Mouse (Mus musculus): ENCODE measurements around the gene Fbxo34.
"Not testable (repeated sequence)": the region's sequence is repeated elsewhere in the genome, so short reads cannot be mapped to it uniquely, and the experiment has no call there.

Fbxo34 gene

DNA sequence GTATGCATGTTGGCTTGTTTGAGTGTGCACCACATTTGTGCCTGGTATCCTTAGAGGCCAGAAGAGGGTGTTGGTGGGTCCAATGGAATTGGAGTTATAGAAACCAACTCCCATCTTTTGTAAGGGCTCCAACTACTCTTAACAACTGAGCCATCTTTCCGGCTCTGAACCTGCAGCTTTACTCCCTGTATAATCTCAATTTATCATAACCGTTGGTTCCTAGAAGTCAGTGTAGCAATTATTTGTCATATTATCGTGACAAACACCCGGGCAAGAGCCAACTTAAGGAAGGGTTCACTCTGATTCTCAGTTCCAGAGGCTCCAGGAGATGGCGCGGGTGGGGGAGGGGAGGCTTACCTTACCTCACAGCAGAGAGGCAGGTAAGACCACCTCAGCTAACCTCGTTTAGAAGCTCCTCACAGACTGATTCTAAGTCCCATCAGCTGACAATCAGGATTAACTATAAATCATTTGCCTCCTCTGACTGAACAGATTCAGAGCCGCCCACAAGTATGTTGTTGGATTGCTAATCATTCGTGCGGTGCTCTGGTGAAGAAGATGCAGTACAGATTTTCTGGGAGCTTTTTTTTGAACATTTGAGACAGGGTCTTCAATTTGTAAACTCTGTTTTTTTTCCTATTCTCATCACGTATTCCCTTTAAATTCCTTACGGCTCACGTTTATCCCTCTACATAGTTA is 70.7 kb downstream of the Fbxo34 start:
- DNase-seq (ENCODE audit: low read depth, low spot score): no peak
- no peaks in the 10 kb centered on the region for H3K36me3 ChIP-seq (ENCODE audit: control insufficient read depth, insufficient read depth, low read length, poor library complexity, severe bottlenecking)

GRCm38 (mm10) chr14:47521609-47522008 is 71.4 kb downstream of the Fbxo34 start:
- Histone ChIP-seq H3K27me3 (ENCODE audit: control insufficient read depth, insufficient read depth, low read length, poor library complexity, severe bottlenecking) (no peaks in the 10 kb centered on the region), H3K36me3 (ENCODE audit: control insufficient read depth, insufficient read depth, low read length, poor library complexity, severe bottlenecking) (no peaks in the 10 kb centered on the region)
- DNase-seq (ENCODE audit: low read depth, low spot score): no peak

More for the DNA sequence above, 70.7 kb downstream of the Fbxo34 start:
- no peaks in the 10 kb centered on the region for H3K27me3 ChIP-seq (ENCODE audit: control insufficient read depth, insufficient read depth, low read length, poor library complexity, severe bottlenecking)

GRCm38 (mm10) chr14:47522301-47522700 is 72.1 kb downstream of the Fbxo34 start:
- no peak for DNase-seq (ENCODE audit: low read depth, low spot score)
- Histone ChIP-seq H3K27me3 (ENCODE audit: control insufficient read depth, insufficient read depth, low read length, poor library complexity, severe bottlenecking) (no peaks in the 10 kb centered on the region), H3K36me3 (ENCODE audit: control insufficient read depth, insufficient read depth, low read length, poor library complexity, severe bottlenecking) (no peaks in the 10 kb centered on the region)

GRCm38 (mm10) chr14:47525374-47525773 is 75.2 kb downstream of the Fbxo34 start:
- no peak for DNase-seq (ENCODE audit: low read depth, low spot score)
- Histone ChIP-seq H3K27me3 (ENCODE audit: control insufficient read depth, insufficient read depth, low read length, poor library complexity, severe bottlenecking) (no peaks in the 10 kb centered on the region), H3K36me3 (ENCODE audit: control insufficient read depth, insufficient read depth, low read length, poor library complexity, severe bottlenecking) (no peaks in the 10 kb centered on the region; the same call in 1 of the 2 replicates)

DNA sequence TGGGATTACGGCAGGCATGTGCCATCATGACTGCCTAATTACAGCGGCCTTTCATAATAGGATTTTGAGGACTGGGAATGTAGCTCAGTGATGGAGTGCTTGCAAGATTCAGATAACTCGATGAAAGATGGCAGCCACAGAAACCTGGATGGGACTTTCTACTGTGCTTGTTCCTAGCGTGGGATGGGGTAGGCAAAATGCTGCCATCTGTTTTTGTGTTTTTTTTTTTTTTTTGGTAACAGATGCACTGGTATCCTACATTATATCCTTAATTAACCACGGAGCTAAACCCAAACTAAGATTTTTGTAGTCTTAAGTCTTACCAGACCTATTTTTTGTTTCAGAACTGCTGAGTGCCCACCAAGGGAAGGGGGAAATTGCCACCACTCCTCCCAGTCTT is 75.6 kb downstream of the Fbxo34 start:
- no peaks in the 10 kb centered on the region; the same call in 1 of the 2 replicates for H3K36me3 ChIP-seq (ENCODE audit: control insufficient read depth, insufficient read depth, low read length, poor library complexity, severe bottlenecking)
- no peaks in the 10 kb centered on the region for H3K27me3 ChIP-seq (ENCODE audit: control insufficient read depth, insufficient read depth, low read length, poor library complexity, severe bottlenecking)
- no peak for DNase-seq (ENCODE audit: low read depth, low spot score)

DNA sequence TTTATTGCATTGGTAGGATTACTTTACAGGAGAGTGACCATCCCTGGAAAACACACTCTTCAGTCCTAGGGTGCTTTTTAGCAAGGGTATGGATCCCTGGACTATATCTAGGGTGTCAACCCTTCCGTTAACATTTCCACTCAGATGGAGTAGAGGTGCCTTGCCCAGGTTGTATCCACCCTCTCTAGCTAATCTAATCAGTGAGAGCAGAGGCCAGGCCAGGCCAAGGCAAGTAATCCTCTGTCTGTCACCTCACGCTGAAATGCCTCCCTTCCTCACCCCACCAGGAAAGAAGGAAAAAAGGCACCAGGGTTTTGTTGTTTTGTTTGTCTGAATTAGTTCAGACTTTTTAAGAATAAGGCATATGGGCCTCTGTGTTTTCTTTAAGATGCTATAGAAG is 77.6 kb downstream of the Fbxo34 start:
- Histone ChIP-seq H3K27me3 (ENCODE audit: control insufficient read depth, insufficient read depth, low read length, poor library complexity, severe bottlenecking) (no peaks in the 10 kb centered on the region), H3K36me3 (ENCODE audit: control insufficient read depth, insufficient read depth, low read length, poor library complexity, severe bottlenecking) (no peaks in the 10 kb centered on the region; the same call in 1 of the 2 replicates)
- DNase-seq (ENCODE audit: low read depth, low spot score): no peak

- no peak for DNase-seq (ENCODE audit: low read depth, low spot score)
- H3K36me3 ChIP-seq (ENCODE audit: control insufficient read depth, insufficient read depth, low read length, poor library complexity, severe bottlenecking): no peaks in the 10 kb centered on the region; the same call in 1 of the 2 replicates
- H3K27me3 ChIP-seq (ENCODE audit: control insufficient read depth, insufficient read depth, low read length, poor library complexity, severe bottlenecking): no peaks in the 10 kb centered on the region
Measured at GRCm38 (mm10) chr14:47528293-47528692, 78.1 kb downstream of the Fbxo34 start.

- H3K36me3 ChIP-seq (ENCODE audit: control insufficient read depth, insufficient read depth, low read length, poor library complexity, severe bottlenecking): no peaks in the 10 kb centered on the region; the same call in 1 of the 2 replicates
- peak; percentile 76 for DNase-seq (ENCODE audit: low read depth, low spot score)
- H3K27me3 ChIP-seq (ENCODE audit: control insufficient read depth, insufficient read depth, low read length, poor library complexity, severe bottlenecking): no peaks in the 10 kb centered on the region
Measured at GRCm38 (mm10) chr14:47529019-47529418, 78.8 kb downstream of the Fbxo34 start.

DNA sequence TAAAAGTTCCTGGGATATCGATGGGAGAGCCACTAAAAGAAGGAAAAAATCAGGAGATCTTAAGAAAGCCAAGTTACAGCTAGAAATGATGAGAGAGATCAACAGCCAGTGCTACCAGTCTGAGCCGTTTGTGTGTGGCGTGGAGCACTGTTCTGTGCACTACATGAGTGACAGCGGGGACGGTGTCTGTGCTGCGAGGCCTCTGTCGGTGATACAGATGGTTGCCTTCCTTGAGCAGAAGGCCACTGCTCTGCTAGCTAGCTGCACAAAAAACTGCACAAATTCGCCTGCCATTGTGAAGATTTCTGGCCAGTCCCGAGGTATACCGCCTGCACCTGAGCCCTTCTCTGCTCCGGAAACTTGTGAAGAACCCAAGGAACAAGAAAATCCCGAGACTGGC is 79.4 kb downstream of the Fbxo34 start:
- H3K27me3 ChIP-seq (ENCODE audit: control insufficient read depth, insufficient read depth, low read length, poor library complexity, severe bottlenecking); H3K36me3 ChIP-seq (ENCODE audit: control insufficient read depth, insufficient read depth, low read length, poor library complexity, severe bottlenecking); DNase-seq (ENCODE audit: low read depth, low spot score): not testable (repeated sequence)

- Histone ChIP-seq H3K36me3 (ENCODE audit: control insufficient read depth, insufficient read depth, low read length, poor library complexity, severe bottlenecking) (no peaks in the 10 kb centered on the region; the same call in 1 of the 2 replicates), H3K27me3 (ENCODE audit: control insufficient read depth, insufficient read depth, low read length, poor library complexity, severe bottlenecking) (no peaks in the 10 kb centered on the region)
- no peak for DNase-seq (ENCODE audit: low read depth, low spot score)
Measured at GRCm38 (mm10) chr14:47532496-47532895, 82.3 kb downstream of the Fbxo34 start.

GRCm38 (mm10) chr14:47533365-47534175 is 83.3 kb downstream of the Fbxo34 start:
- DNase-seq (ENCODE audit: low read depth, low spot score): peak; percentile 58
- Histone ChIP-seq H3K27me3 (ENCODE audit: control insufficient read depth, insufficient read depth, low read length, poor library complexity, severe bottlenecking) (no peaks in the 10 kb centered on the region), H3K36me3 (ENCODE audit: control insufficient read depth, insufficient read depth, low read length, poor library complexity, severe bottlenecking) (no peaks in the 10 kb centered on the region; the same call in 1 of the 2 replicates)

DNA sequence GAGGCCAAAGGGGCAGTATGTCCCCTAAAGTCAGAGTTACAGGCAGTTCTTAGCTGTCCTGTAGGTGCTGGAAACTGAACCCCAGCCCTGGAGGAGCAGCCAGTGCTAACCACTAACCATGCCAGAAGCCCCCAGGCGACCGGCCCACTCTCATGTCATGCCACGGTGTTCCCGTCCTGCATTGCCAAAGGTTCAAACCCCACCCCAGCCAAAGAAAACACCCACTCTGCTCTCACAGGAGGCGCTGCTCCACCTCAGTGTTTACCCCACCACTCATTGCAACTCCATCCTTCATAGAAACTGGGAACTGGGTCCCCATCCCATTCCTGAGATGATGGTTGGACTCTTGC is 83.9 kb downstream of the Fbxo34 start:
- H3K27me3 ChIP-seq (ENCODE audit: control insufficient read depth, insufficient read depth, low read length, poor library complexity, severe bottlenecking): no peaks in the 10 kb centered on the region
- H3K36me3 ChIP-seq (ENCODE audit: control insufficient read depth, insufficient read depth, low read length, poor library complexity, severe bottlenecking): no peaks in the 10 kb centered on the region
- no peak for DNase-seq (ENCODE audit: low read depth, low spot score)

DNA sequence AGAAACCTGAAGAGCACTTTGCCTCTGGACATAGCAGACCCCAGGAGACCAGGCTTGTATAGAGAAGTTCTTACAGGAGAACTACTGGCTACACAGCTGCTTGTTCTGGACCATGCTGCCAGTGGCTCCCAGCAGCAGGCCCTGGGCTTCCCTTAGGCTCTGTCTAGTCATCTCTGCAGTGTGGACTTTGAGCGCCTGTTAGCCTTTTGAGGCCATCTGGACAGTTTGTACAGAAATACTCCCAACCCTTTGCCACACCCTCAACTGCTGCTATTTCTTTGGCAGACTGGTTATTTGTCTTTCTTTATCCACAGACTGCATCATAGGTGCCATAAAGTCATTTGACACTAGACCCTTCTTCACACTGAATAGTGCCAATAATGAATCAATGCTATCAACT is 84.9 kb downstream of the Fbxo34 start:
- no peak for DNase-seq (ENCODE audit: low read depth, low spot score)
- Histone ChIP-seq H3K36me3 (ENCODE audit: control insufficient read depth, insufficient read depth, low read length, poor library complexity, severe bottlenecking) (no peaks in the 10 kb centered on the region), H3K27me3 (ENCODE audit: control insufficient read depth, insufficient read depth, low read length, poor library complexity, severe bottlenecking) (no peaks in the 10 kb centered on the region)

DNA sequence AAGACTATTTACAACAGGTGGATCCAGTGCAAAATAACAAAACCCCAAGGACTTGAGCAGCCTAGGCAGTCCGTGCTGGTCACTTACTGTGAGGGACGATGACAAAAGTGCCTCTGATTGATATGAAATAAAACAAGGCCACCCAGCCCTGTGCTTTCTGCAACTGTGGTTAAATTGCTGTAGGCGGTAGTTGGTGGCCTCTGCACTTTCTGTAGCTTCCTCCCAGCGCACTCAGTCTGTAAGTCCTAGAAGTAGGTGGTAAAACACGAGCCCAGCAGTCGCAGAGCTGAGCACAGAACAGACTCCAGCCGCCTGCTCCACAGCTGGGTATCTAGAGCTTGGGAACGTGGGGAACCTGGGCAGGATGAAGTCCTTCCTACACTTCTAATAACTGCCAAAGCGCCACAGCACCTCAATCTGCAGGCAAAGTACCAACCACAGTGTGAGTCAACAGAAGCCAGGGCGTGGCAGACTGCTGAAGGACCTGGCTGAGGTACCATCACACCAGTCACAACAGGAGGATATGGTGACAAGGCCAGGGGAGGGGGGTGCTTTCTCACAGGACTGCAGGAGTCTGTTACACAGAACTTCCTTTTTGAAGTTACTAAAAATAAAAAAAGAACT is 91.2 kb downstream of the Fbxo34 start:
- no peak for DNase-seq (ENCODE audit: low read depth, low spot score)
- H3K27me3 ChIP-seq (ENCODE audit: control insufficient read depth, insufficient read depth, low read length, poor library complexity, severe bottlenecking): no peaks in the 10 kb centered on the region
- 0 out of 2 replicates have a peak, but pooled peaks cover 2% of the 10 kb centered on the region for H3K36me3 ChIP-seq (ENCODE audit: control insufficient read depth, insufficient read depth, low read length, poor library complexity, severe bottlenecking)

DNA sequence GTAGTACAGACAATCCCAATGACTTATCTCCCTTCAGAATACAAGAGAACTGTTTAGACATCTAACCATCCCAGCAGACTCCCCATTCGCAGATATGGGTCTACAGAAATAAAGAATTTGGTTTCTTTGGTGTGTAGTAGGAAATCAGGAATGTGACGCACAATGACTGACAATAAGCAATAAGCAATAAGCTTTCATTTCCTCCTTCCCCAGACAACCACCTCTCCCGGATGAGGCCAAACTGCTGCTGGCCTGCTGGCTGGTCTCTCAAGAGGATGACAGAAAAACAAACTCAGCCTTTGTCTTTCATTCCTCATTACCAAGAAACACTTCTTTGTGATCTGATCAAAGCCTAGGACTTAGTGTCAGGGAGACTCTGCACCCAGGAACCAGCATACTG is 92.1 kb downstream of the Fbxo34 start:
- Histone ChIP-seq H3K27me3 (ENCODE audit: control insufficient read depth, insufficient read depth, low read length, poor library complexity, severe bottlenecking) (no peaks in the 10 kb centered on the region), H3K36me3 (ENCODE audit: control insufficient read depth, insufficient read depth, low read length, poor library complexity, severe bottlenecking) (0 out of 2 replicates have a peak, but pooled peaks cover 2% of the 10 kb centered on the region)
- DNase-seq (ENCODE audit: low read depth, low spot score): no peak
